Mouse (Mus musculus) neural tube, embryonic 13.5 days (tissue): ENCODE data around the gene Cd200r4. TPM values are rescaled to one million over a fixed set of nuclear protein-coding genes. Genes with fewer than 3 reads are reported as not detected.

Experiments used
- polyA plus RNA-seq: library from polyadenylated mRNA; unstranded; fragments of >200 nt; fragmentation: Nextera tagmentation; extraction: Ambion mirVana; gene quantifications from 2 replicates; pipeline ENCODE4 v1.2.1, GENCODE M21; 2015

The Cd200r4 gene
- polyA plus RNA-seq, 1 experiment from 2014 or later, result 0.15 TPM

Other genes starting within 250 kb of the Cd200r4 start
- 4.2 and 5.9 TPM in 2 replicates for gene Nepro, start 87.4 kb upstream of the Cd200r4 start, polyA plus RNA-seq
- 36.9 and 38.7 TPM in 2 replicates for gene Gtpbp8, start 65.4 kb upstream of the Cd200r4 start, polyA plus RNA-seq
- 0.62 and 0.81 TPM in 2 replicates for gene Cd200r1, start 46.0 kb upstream of the Cd200r4 start, polyA plus RNA-seq
- gene Cd200r2, start 55.4 kb downstream of the Cd200r4 start, polyA plus RNA-seq, result not detected in 2 replicates
- not detected in 2 replicates for gene Cd200r3, start 131.9 kb downstream of the Cd200r4 start, polyA plus RNA-seq